Mouse (Mus musculus) stomach, postnatal 0 days (tissue): ENCODE results near the gene Zfp937. TPM values are rescaled to one million over a fixed set of nuclear protein-coding genes. Genes with fewer than 3 reads are reported as not detected.
"Not testable (repeated sequence)": the region's sequence is repeated elsewhere in the genome, so short reads cannot be mapped to it uniquely, and the experiment has no call there.

Source experiments
- ATAC-seq: fragments of 200-750 bp; cut with Nextera tagmentation; 2 replicates; pipeline ENCODE4 v1.8.0; 2017; ENCODE audit not compliant: low FRiP score, low TSS enrichment
- DNase-seq: peaks from one replicate; pipeline ENCODE4 v3.0.0-alpha.2; 2016; ENCODE audit warnings: low spot score
- H3K27ac ChIP-seq: fragments of 300-500 bp; sonication (generic); replicated peaks from 2 replicates; pipeline ENCODE4 v1.5.1; 2014; ENCODE audit warnings: mild to moderate bottlenecking, control low read depth
- H3K27me3 ChIP-seq: fragments of 300-500 bp; sonication (generic); 2 replicates; pipeline ENCODE4 v1.6.1; 2014; ENCODE audit warnings: low read length; ENCODE audit not compliant: control insufficient read depth, insufficient read depth
- H3K36me3 ChIP-seq: fragments of 300-500 bp; sonication (generic); 2 replicates; pipeline ENCODE4 v1.6.1; 2014; ENCODE audit warnings: low read length, mixed read lengths; ENCODE audit not compliant: control insufficient read depth, insufficient read depth
- H3K4me1 ChIP-seq: fragments of 300-500 bp; sonication (generic); replicated peaks from 2 replicates; pipeline ENCODE4 v1.6.1; 2014; ENCODE audit warnings: antibody characterized with exemption; ENCODE audit not compliant: control insufficient read depth, insufficient read depth
- H3K4me2 ChIP-seq: fragments of 300-500 bp; sonication (generic); replicated peaks from 2 replicates; pipeline ENCODE4 v1.6.1; 2014; ENCODE audit warnings: low read depth, mild to moderate bottlenecking, control low read depth, moderate library complexity
- H3K4me3 ChIP-seq: fragments of 300-500 bp; sonication (generic); 2 replicates; pipeline ENCODE4 v1.5.1; 2014; ENCODE audit warnings: low read depth, low read length, control low read depth
- H3K9ac ChIP-seq: fragments of 300-500 bp; sonication (generic); 2 replicates; pipeline ENCODE4 v1.6.1; 2014; ENCODE audit warnings: mild to moderate bottlenecking, low read length, control low read depth, mixed read lengths
- H3K9me3 ChIP-seq: fragments of 300-500 bp; sonication (generic); 2 replicates; pipeline ENCODE4 v1.6.1; 2016; ENCODE audit warnings: low read length; ENCODE audit not compliant: control insufficient read depth
- CTCF ChIP-seq: IDR thresholded peaks from 2 replicates; pipeline ENCODE4 v1.5.1; 2016; ENCODE audit warnings: antibody characterized with exemption, low read depth, mild to moderate bottlenecking, moderate library complexity
- EP300 ChIP-seq: optimal IDR thresholded peaks from 2 replicates; pipeline ENCODE3; 2016; ENCODE audit warnings: antibody characterized with exemption
- WGBS: fragments of 180-500 bp; shearing (Covaris S2); extraction: QIAGEN DNeasy Blood & Tissue Kit; methylation state at CpG from one replicate; pipeline ENCODE4 v1.1.7; 2014; 5-methylcytosine and 5-hydroxymethylcytosine counted together
- polyA plus RNA-seq: library from polyadenylated mRNA; unstranded; fragments of >200 nt; fragmentation: Nextera tagmentation; extraction: Ambion mirVana; gene quantifications from 2 replicates; pipeline ENCODE4 v1.2.1, GENCODE M21; 2015

The Zfp937 gene
- polyA plus RNA-seq, 1 experiment from 2014 or later, result 2.4 TPM

GRCm38 (mm10) chr2:150243211-150243610, 25.3 kb downstream of the Zfp937 start:
- no peak for ATAC-seq
- Histone ChIP-seq H3K9ac (no peak overlapping the region), H3K4me2 (no peak overlapping the region), H3K27me3 (no peaks in the 10 kb centered on the region), H3K36me3 (no peaks in the 10 kb centered on the region), H3K4me3 (no peak overlapping the region), H3K27ac (no peak overlapping the region), H3K9me3 (no peaks in the 10 kb centered on the region), H3K4me1 (no peaks in the 10 kb centered on the region)
- TF ChIP-seq EP300, result no peak
- TF ChIP-seq CTCF, result no peak
- WGBS, result 92% methylated on average over 2 of the region's 2 CpGs
- no peak for DNase-seq

DNA sequence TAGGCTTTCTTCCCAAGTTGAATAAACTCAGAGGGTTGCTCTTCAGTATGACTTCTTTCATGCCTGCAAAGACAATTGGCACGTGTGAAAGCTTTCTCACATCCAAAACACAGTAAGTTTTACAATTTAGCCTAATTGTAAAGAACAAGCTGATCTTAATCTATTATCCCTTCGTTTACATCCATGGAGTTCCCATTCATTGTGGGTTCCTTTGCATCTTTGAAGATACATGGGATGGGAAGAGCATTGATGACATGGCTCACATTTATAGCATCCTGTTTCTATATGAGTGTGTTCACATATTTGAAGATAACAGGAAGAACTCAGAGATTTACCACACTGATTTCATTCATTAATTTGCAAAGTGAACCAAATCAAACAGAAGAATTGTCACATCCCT, 37.6 kb downstream of the Zfp937 start, which contains the start of gene Gm21994:
Gm21994 (minus strand) TSS at position 101 of the 400 bp plus-strand sequence.
- not testable (repeated sequence) for DNase-seq, H3K4me3 ChIP-seq, H3K4me2 ChIP-seq, H3K4me1 ChIP-seq, H3K27ac ChIP-seq, ATAC-seq, H3K9me3 ChIP-seq, H3K9ac ChIP-seq, H3K27me3 ChIP-seq, H3K36me3 ChIP-seq
- 53% methylated on average over 2 of the region's 2 CpGs for WGBS

DNA sequence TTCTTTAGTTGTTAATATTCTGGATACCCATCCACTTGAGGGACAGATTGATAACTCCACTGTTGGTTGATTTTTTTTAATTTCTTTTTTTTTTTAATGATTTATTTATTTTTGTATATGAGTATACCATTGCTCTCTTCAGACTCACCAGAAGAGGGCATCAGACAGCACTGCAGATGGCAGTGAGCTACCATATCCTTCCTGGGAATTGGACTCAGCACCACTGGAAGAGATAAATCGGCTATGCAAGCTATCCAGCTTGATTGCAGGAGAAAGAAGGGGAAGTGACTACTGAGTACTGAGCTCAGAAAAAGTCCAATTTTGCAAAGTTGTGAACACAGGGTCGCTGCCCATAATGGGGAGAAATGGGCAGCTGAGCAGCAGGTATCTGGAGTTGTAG, 39.0 kb downstream of the Zfp937 start:
- H3K9ac ChIP-seq, H3K36me3 ChIP-seq, H3K4me1 ChIP-seq, H3K27ac ChIP-seq, ATAC-seq, H3K4me3 ChIP-seq, DNase-seq, H3K27me3 ChIP-seq, H3K9me3 ChIP-seq, H3K4me2 ChIP-seq: not testable (repeated sequence)
- WGBS, result 72% methylated on average over 2 of the region's 2 CpGs

DNA sequence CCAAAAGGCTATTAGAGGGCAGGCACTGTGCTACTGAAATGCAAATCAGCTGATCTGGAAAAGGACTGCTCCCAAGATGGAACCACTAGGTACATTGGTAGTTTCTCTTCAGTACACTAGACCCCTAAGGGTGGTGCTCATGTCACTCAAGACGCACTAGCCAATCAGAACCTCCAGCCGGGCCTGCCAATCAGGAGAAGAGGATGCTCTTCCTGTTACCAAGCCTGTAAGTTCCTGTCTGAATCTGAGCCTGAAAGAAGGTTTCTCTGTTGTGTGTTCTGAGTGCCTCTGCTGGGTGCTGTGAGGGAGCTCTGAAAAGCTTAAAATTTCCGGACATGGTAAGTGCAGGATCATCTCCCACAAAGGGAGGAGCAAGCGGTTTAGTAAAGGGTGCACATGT, 39.4 kb downstream of the Zfp937 start, which contains the start of gene Gm14124:
Gm14124 (plus strand) TSS at position 227 of the 400 bp plus-strand sequence.
- H3K9me3 ChIP-seq, H3K4me1 ChIP-seq, H3K9ac ChIP-seq, H3K4me2 ChIP-seq, H3K4me3 ChIP-seq, H3K27ac ChIP-seq, ATAC-seq, H3K27me3 ChIP-seq, DNase-seq, H3K36me3 ChIP-seq: not testable (repeated sequence)
- 83% methylated on average over 3 of the region's 4 CpGs for WGBS

Other genes with a start within 250 kb of the Zfp937 start
- gene Zfp120, start 81.4 kb upstream of the Zfp937 start, polyA plus RNA-seq, result 5.9 and 6.4 TPM in 2 replicates
- not detected in 2 replicates for gene Gm10770, start 38.4 kb upstream of the Zfp937 start, polyA plus RNA-seq
- 0.05 TPM in 1 of 2 replicates, not detected in the other for gene Gm14139, start 36.3 kb upstream of the Zfp937 start, polyA plus RNA-seq
- 2.1 and 2.2 TPM in 2 replicates for gene Gm21994, start 37.5 kb downstream of the Zfp937 start, polyA plus RNA-seq
- 0.02 TPM in 1 of 2 replicates, not detected in the other for gene Gm14124, start 39.4 kb downstream of the Zfp937 start, polyA plus RNA-seq
- gene Gm10130, start 105.6 kb downstream of the Zfp937 start, polyA plus RNA-seq, result 1.6 and 2.5 TPM in 2 replicates
- gene 3300002I08Rik, start 144.7 kb downstream of the Zfp937 start, polyA plus RNA-seq, result 2.4 and 2.5 TPM in 2 replicates
- gene Zfp442, start 233.4 kb downstream of the Zfp937 start, polyA plus RNA-seq, result 2.1 TPM in 2 replicates